Mouse (Mus musculus) activated CD4-positive, CD25-positive, alpha-beta regulatory T cell, adult 4 months (primary cell): ENCODE measurements around the gene Ctsw. TPM values are rescaled to one million over a fixed set of nuclear protein-coding genes. Genes with fewer than 3 reads are reported as not detected.
"Not testable (repeated sequence)": the region's sequence is repeated elsewhere in the genome, so short reads cannot be mapped to it uniquely, and the experiment has no call there.

Source experiments
- ATAC-seq: one replicate; pipeline ENCODE4 v1.8.0; 2017
- polyA plus RNA-seq, 2 experiments: library from polyadenylated mRNA; unstranded; fragments of 100-300 nt; shearing (Covaris generic); gene quantifications; one replicate each; pipeline ENCODE4 v1.2.1; 2017

The Ctsw gene
- polyA plus RNA-seq: 100 to 1,000 TPM; 175 to 215 TPM

DNA sequence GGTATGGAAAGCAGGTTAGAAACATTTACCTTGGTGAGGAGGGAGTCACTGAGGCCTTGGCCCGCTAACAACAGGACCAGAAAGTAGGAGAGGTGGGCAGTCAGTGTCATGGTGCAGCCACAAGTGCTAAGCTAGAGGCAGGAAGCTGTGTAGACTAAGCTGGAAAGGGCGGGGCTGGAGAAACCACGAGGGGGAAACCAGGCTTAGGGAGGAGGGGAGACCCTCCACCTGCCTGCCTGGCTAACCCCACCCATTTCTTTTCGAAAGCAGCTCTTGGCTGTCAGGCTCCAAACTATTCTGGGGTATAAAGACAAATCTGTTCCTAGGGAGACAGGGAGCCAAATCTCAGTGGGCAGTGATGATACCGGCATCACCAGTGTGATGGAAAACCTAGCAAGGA is at the start of gene Ctsw:
TSS of gene Ctsw (minus strand) at position 134 of the 400 bp plus-strand sequence.
- ATAC-seq: peak; percentile 74

DNA sequence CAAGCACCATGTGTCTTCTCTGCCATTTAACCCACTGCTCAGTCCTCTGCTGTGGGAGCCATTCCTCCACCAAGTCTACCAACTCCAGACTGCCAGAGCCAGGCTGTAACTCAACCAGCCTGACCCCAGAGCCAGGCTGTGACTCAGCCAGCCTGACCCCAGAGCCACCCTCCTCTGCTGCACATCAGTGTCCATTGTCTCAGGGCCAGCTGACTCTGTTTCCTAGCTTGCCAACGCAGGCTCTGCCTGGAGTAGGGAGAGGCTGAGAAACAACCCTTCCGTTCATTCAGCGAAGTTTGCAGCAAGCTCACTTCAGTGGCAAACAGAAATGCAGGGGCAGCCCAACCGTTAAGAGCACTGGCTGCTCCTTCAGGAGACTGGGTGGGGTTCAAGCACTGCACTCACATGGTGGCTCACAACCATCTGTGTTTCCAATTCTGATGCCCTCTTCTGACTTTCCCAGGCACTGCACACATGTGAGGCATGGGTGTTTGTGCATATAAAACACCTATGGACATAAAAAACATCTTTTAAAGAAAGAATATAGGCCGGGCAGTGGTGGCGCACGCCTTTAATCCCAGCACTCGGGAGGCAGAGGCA is 48.7 kb upstream of the Ctsw start:
- no peak for ATAC-seq

- ATAC-seq: no peak
Observed at GRCm38 (mm10) chr19:5515840-5516777, 47.8 kb upstream of the Ctsw start.

- no peak for ATAC-seq
Observed at GRCm38 (mm10) chr19:5513005-5513349, 44.7 kb upstream of the Ctsw start.

DNA sequence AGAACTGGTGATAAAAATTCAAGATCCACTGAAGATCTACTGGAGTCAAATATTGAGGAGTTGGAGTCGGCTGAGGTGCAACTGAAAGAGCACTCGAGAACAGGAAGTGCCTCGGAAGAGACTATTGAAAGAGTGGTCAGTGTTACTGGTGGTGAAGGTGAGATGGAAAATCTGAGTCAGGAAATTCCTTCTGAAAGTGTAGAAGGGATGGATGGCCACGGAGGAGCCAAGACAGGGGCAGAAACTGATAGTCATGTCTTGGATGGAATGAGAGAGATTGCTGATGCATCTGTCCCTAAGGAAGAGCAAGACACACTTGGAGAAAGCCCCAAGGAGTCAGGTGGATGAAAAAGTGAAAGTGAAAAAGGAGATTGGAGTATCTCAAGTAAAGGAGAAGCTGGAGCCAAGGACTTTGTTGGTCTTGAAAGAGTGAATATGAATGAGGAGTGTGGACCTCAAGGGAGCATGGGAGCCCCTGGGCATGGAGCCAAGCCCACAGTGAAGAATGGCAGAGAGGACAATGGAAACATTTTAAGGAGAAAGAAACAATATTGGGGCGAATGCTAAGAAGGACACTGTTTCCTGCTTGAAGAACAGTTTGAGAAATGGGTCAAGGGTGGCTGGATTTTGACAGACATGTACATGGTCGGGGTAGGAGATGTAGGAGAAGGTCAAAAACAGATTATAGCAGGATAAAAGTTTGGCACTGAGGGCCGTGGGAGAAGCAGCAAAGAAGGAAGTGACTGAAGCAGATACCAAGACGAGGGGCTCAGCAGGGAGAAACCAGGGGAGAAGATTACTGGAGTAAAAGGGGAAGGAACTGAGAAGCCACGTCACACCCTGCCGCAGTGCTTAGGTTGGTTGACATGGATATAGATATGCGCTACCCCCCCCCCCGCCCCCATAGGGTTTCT is 44.0 kb upstream of the Ctsw start:
- ATAC-seq: no peak

DNA sequence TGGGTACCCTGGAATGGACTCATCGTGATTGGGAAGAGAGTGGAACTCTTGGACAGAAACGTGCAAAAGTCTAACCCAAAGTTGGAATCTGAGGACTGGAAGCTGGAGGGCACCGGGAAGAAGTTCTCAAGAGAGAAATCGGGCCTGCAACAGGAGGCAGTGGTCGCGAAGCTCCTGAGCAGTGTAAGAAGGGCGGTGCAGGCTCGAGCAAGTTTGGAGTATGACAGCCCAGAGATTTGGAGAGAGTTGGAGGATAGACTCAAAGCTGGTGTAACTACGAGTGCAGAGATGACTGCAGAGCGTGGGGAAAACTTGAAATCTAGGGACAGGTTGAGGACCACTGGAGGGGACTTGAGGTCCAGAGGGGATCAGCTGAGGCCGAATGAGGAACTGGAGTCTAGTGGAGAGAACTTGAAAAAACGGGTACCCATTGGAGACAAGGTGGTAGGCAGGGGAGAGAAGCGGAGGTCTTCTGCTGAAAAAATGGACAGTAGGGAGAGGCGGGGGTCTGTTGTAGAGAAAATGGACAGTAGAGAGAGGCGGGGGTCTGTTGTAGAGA is 42.8 kb upstream of the Ctsw start:
- ATAC-seq: no peak

- peak; percentile 97 for ATAC-seq
Observed at GRCm38 (mm10) chr19:5510031-5511026, 42.0 kb upstream of the Ctsw start, which contains the start of gene Snx32. Gene Snx32, minus strand, starts transcription at chr19:5510538.

GRCm38 (mm10) chr19:5503687-5504086 is 35.4 kb upstream of the Ctsw start, which contains the start of gene 1700020D05Rik:
Gene 1700020D05Rik, minus strand, starts transcription at chr19:5503787.
- no peak for ATAC-seq

DNA sequence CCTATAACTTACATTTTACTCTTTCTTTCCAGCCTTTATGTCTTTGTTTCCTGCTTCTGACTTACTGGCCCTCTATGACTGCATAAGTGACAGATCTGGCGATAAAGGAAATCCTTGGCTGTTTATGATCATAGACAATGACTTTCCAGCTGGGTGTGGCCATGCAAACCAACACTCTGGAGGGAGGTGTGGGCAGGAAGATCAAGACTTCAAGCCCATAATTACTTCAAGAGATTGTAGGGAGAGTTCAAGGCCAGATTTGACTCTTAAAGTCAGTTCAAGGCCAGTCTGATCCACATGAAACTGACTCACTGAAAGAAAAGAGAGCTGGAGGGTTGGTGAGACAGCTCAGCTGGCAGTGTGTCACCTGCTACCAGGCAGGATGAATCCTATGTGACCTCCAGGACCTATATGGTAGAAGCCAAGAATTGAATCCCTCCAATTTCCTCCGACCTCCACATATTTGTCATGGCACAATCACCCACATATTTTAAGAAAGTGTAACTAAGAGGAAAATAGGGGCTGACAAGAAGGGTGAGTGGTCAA is 32.1 kb upstream of the Ctsw start:
- ATAC-seq: no peak

DNA sequence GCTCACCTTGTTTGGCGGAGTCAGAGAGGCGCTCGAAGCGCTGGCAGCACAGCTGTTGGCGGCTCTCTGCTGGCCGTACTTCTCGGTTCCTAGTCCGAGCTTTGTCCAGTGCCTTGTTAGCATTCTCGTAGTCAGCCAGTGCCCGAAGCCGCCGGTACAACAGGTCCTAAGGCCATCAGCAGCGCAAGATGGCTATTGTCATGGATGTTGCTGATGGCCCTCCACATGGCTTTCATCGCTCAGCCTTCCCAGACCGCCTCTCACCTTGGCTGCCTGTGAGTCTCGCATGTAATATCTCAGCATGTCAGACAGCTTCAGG is 27.7 kb upstream of the Ctsw start:
- no peak for ATAC-seq

GRCm38 (mm10) chr19:5495353-5496051 is 27.2 kb upstream of the Ctsw start:
- ATAC-seq: no peak

DNA sequence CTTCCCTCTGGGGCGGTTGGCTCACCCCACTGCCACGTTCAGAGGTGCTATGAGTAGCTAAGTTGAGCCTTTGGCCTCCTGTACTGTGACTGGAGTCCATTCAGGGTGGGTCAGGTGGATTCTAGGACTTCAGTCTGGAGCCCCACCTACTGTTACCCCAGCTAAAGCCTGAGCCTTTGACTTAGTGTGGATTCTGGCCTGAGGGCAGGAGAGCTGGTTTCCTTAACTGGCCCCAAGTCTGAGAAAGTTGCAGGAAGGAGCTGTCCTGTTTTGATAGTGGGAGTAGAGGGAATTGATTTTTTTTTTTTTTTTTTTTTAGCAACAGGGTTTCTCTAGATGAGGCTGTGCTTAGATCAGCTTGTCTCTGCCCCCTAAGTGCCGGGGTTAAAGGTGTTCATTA is 26.0 kb upstream of the Ctsw start:
- ATAC-seq: no peak

DNA sequence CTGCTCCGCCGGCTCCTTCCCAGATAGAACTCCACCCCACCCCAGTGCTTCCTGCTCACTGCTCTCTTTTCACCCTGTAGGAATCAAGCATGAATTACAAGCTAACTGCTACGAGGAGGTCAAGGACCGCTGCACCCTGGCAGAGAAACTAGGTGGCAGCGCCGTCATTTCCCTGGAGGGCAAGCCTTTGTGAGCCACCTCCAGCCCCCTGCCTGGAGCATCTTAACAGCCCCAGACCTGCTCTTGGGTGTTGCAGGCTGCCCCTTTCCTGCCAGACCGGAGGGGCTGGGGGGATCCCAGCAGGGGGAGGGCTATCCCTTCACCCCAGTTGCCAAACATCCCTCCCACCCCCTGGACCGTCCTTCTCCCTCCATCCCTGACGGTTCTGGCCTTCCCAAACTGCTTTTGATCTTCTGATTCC is 25.0 kb upstream of the Ctsw start:
- ATAC-seq: not testable (repeated sequence)

DNA sequence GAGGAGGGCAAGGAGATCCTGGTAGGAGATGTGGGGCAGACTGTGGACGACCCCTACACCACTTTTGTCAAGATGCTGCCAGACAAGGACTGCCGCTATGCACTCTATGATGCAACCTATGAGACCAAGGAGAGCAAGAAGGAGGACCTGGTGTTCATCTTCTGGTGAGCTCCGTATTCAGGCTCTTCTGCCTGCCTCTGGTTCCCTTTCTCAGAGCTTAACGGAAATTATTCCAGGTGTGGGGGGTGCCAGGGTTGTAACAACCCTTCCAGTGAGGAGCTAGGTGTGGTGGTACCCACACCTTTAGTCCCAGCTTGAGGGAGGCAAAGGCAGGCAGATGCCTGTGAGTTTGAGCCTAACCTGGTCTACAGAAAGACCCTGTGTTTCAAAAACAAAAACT is 24.3 kb upstream of the Ctsw start:
- ATAC-seq: no peak

GRCm38 (mm10) chr19:5490898-5491708 is 22.8 kb upstream of the Ctsw start:
- peak; percentile 38 for ATAC-seq

DNA sequence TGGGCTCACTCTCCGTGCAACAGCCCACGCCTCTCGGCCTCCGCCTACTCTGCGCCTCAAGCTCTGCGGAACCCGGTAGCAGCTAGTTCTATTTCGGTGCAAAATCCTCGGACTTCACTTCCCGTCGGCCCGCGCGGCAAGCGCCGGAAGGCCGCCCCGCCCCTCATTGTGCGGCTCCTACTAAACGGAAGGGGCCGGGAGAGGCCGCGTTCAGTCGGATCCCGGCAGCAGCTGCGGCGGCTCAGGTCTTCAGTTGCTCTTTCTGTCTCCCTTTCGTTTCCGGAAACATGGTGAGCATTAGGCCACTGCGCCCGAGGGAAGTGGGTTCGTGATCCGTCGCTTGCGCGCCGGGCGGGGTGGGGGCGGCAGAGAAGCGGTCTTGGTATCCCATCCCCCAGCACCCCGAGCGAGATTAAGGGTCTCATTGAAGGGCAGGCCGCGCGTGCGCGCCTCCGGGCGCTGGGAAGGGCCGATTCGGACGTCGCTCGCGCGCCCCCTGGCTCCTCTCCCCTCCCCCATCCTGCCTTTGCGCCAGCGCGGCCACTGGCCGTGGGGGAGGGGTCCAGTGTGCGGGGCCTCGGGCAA is 22.1 kb upstream of the Ctsw start, which contains the start of gene Cfl1:
TSS of gene Cfl1 (plus strand) at position 143 of the 585 bp plus-strand sequence.
- peak; percentile 41 for ATAC-seq

DNA sequence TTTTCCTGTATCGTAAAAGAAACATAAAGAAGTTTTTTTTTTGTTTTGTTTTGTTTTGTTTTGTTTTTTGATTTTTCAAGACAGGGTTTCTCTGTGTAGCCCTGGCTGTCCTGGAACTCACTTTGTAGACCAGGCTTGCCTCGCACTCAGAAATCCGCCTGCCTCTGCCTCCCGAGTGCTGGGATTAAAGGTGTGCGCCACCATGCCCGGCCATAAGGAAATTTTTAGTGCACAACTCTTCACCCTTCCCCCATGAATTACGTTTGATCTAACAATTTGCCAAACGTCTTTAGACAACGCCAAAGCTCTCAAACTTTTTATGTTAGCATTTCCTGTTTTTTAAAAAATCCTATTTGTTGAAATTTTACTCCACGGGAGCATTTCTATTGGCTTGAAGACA is 21.4 kb upstream of the Ctsw start:
- ATAC-seq: not testable (repeated sequence)

- peak; percentile 65 for ATAC-seq
Observed at GRCm38 (mm10) chr19:5488878-5489571, 20.7 kb upstream of the Ctsw start.
